8 mouse cellular contexts compared by ENCODE assay signal in the genomic region with DNA sequence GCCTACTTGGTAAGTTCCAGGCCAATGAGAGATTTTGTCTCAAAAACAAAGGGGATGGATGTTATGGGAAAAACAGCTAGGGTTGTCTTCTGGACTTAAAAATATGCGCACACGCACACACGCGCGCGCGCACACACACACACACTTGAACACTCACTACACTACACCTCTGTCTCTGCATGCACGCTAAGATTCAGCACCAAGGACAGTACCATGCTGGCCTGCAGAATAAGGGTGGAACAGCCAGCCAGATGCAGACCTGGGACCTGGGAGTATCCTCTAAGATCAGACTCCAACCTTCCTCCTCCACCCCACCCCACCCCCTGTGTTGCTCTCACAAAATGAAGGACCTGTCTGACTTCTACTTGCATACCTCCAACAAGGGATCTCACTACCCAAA.
DNase-seq lines count a peak whose midpoint lies in the region; ATAC-seq and TF ChIP-seq lines count a peak whose summit lies in the region.

No protein-coding gene starts in this region.

- no peak overlapping the region for H3K27ac ChIP-seq in heart, postnatal 0 days (ENCODE audit: low read depth)
- H3K27ac ChIP-seq in heart, embryonic 11.5 days (ENCODE audit: low read depth, low read length): no peak overlapping the region

- H3K36me3 ChIP-seq in heart, postnatal 0 days (replicated peaks; ENCODE audit: control insufficient read depth, insufficient read depth, low read length): no peaks in the 10 kb centered on the region
- H3K36me3 ChIP-seq in heart, embryonic 11.5 days (ENCODE audit: control insufficient read depth, insufficient read depth, low read length): no peaks in the 10 kb centered on the region

- no peaks in the 10 kb centered on the region for H3K4me1 ChIP-seq in heart, postnatal 0 days (ENCODE audit: control insufficient read depth, insufficient read depth)
- no peaks in the 10 kb centered on the region for H3K4me1 ChIP-seq in heart, embryonic 11.5 days (ENCODE audit: control insufficient read depth, insufficient read depth, low read length)

- TF ChIP-seq CTCF in heart, postnatal 0 days (IDR thresholded peaks at IDR 0.05; ENCODE audit: low read depth): no peak

- WGBS in heart, postnatal 0 days: 62% methylated on average over 8 of the region's 8 CpGs
- WGBS in heart, embryonic 11.5 days (ENCODE audit: insufficient replicate concordance): 66% methylated on average over 8 of the region's 8 CpGs

- no peak overlapping the region for H3K4me2 ChIP-seq in heart, postnatal 0 days (ENCODE audit: low read depth, low read length)
- H3K4me2 ChIP-seq in heart, embryonic 11.5 days: no peak overlapping the region

- H3K27me3 ChIP-seq in heart, postnatal 0 days (ENCODE audit: control insufficient read depth, insufficient read depth, low read length): 0 out of 2 replicates have a peak, but pooled peaks cover 7% of the 10 kb centered on the region
- H3K27me3 ChIP-seq in heart, embryonic 11.5 days (ENCODE audit: control insufficient read depth, insufficient read depth, low read length): peaks cover 2% of the 10 kb centered on the region; the same call in 1 of the 2 replicates

- DNase-seq in heart, postnatal 0 days (ENCODE audit: low spot score): peak; percentile 30
- peak; percentile 21 for DNase-seq in urinary bladder, postnatal 25 days (ENCODE audit: low spot score)
- DNase-seq in urinary bladder, postnatal 10 days (ENCODE audit: low spot score): no peak
- DNase-seq in kidney, postnatal 36 days: peak; percentile 47 to 81
- DNase-seq in yolk sac, embryonic 10.5 days (ENCODE audit: low spot score): peak; percentile 62
- no peak for DNase-seq in right cerebral cortex, postnatal 14 days

- no peaks in the 10 kb centered on the region for H3K9me3 ChIP-seq in heart, postnatal 0 days (replicated peaks; ENCODE audit: control insufficient read depth, low read length)
- H3K9me3 ChIP-seq in heart, embryonic 11.5 days (replicated peaks; ENCODE audit: control insufficient read depth, low read length): no peaks in the 10 kb centered on the region

- no peak overlapping the region for H3K9ac ChIP-seq in heart, postnatal 0 days (replicated peaks; ENCODE audit: low read depth, low read length)
- no peak overlapping the region for H3K9ac ChIP-seq in heart, embryonic 11.5 days (ENCODE audit: low read depth, low read length)

- no peak overlapping the region for H3K4me3 ChIP-seq in heart, postnatal 0 days (ENCODE audit: low read depth, low read length)
- H3K4me3 ChIP-seq in heart, embryonic 11.5 days (ENCODE audit: low read depth, low read length): no peak overlapping the region

- no peak for TF ChIP-seq EP300 in heart, postnatal 0 days (IDR thresholded peaks at IDR 0.05; ENCODE audit: low read depth)

- ATAC-seq in heart, postnatal 0 days (ENCODE audit: insufficient read depth, low read depth): no peak
- no peak for ATAC-seq in heart, embryonic 11.5 days (replicated peaks; ENCODE audit: insufficient number of reproducible peaks, low FRiP score, low TSS enrichment)
- ATAC-seq in frontal cortex, adult (ENCODE audit: low TSS enrichment): no peak

Comparison
In these comparisons a context has a peak if more than half of its experiments do, and no peak if none do; other contexts are left out.
1. DNase-seq: peak in heart, postnatal 0 days (single experiment), urinary bladder, postnatal 25 days (single experiment), kidney, postnatal 36 days (2 of 2) and yolk sac, embryonic 10.5 days (single experiment); none in urinary bladder, postnatal 10 days (single experiment) and right cerebral cortex, postnatal 14 days (single experiment).